Mouse (Mus musculus) limb, embryonic 15.5 days (tissue): ENCODE measurements around the gene Ncor2. TPM values are rescaled to one million over a fixed set of nuclear protein-coding genes. Genes with fewer than 3 reads are reported as not detected.

Experiments used
- ATAC-seq: fragments of 200-750 bp; cut with Nextera tagmentation; 2 replicates; pipeline ENCODE4 v1.8.0; 2017; ENCODE audit warnings: low read depth, moderate TSS enrichment; ENCODE audit not compliant: insufficient number of reproducible peaks, low FRiP score, low TSS enrichment
- H3K27ac ChIP-seq: fragments of 300-500 bp; sonication (generic); 2 replicates; pipeline ENCODE4 v1.5.1; 2015; ENCODE audit warnings: moderate library complexity, mild to moderate bottlenecking, inconsistent platforms
- H3K27me3 ChIP-seq: fragments of 300-500 bp; sonication (generic); 2 replicates; pipeline ENCODE4 v1.6.1; 2015; ENCODE audit warnings: inconsistent platforms
- H3K36me3 ChIP-seq: fragments of 300-500 bp; sonication (generic); 2 replicates; pipeline ENCODE4 v1.6.1; 2015; ENCODE audit warnings: inconsistent platforms
- H3K4me1 ChIP-seq: fragments of 300-500 bp; sonication (generic); 2 replicates; pipeline ENCODE4 v1.6.1; 2015; ENCODE audit warnings: inconsistent platforms
- H3K4me2 ChIP-seq: fragments of 300-500 bp; sonication (generic); 2 replicates; pipeline ENCODE4 v1.6.1; 2015; ENCODE audit warnings: mild to moderate bottlenecking, inconsistent platforms
- H3K4me3 ChIP-seq: fragments of 300-500 bp; sonication (generic); 2 replicates; pipeline ENCODE4 v1.5.1; 2015; ENCODE audit warnings: mild to moderate bottlenecking, inconsistent platforms
- H3K9ac ChIP-seq: fragments of 300-500 bp; sonication (generic); 2 replicates; pipeline ENCODE4 v1.6.1; 2015; ENCODE audit warnings: inconsistent platforms
- H3K9me3 ChIP-seq: fragments of 300-500 bp; sonication (generic); 2 replicates; pipeline ENCODE4 v1.6.1; 2016; ENCODE audit warnings: inconsistent platforms
- WGBS: fragments of 180-500 bp; shearing (Covaris S2); methylation state at CpG from one replicate; pipeline ENCODE4 v1.1.7; 2015; 5-methylcytosine and 5-hydroxymethylcytosine counted together
- polyA plus RNA-seq: library from polyadenylated mRNA; unstranded; fragments of >200 nt; fragmentation: Nextera tagmentation; extraction: Ambion mirVana; gene quantifications from 2 replicates; pipeline ENCODE4 v1.2.1, GENCODE M21; 2015

Gene Ncor2
- polyA plus RNA-seq, 1 experiment from 2014 or later: 32.7 TPM

DNA sequence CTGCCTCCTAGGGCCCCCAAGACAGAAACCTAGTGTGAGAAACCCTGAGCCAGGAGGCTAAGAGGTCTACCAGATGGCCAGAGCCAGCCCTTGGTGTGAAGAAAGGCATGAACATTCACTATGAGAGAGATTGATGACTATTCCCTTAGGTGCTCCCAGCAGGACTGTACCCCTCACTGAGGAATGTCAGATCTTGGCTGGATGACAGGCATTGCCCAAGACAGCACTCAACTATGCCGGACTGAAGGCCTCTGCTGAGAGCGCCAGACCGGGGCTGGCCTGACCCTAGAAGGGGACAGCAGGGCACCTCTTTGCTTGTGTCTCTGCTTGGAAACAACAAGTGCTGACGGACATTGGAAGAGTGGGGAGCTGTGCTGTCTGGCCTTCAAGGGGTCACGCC is 159.9 kb downstream of the Ncor2 start:
- Histone ChIP-seq H3K9me3 (no peaks in the 10 kb centered on the region), H3K27ac (no peak overlapping the region)

DNA sequence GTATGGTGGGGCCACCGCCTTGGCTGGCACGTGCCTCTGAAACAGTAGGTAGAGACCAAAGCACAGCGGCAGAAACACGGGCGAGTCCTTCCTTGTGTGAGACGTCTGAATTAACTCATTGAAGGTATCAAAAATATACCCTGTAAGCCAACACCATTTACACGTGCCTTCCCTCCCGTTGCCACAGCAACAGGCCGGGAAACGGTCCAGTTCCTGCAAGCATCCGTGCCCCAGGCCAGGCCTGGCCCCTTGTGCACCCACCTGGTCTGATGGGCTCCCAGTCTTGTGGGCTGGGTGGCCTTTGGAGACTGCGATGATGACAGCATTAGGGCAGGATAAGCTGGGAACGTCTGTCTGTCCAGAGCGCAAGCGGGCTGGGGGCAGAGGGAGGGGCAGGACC is 161.7 kb downstream of the Ncor2 start:
- no peak for ATAC-seq
- Histone ChIP-seq H3K27me3 (no peaks in the 10 kb centered on the region), H3K4me2 (no peak overlapping the region), H3K9me3 (no peaks in the 10 kb centered on the region), H3K4me3 (no peak overlapping the region), H3K9ac (no peak overlapping the region), H3K27ac (peak overlapping the region; percentile 17), H3K4me1 (peaks cover 19% of the 10 kb centered on the region), H3K36me3 (peaks cover 96% of the 10 kb centered on the region)
- WGBS: 46% methylated on average over 15 of the region's 15 CpGs

More for the DNA sequence above, 159.9 kb downstream of the Ncor2 start:
- Histone ChIP-seq H3K4me1 (peaks cover 19% of the 10 kb centered on the region), H3K4me2 (no peak overlapping the region), H3K27me3 (no peaks in the 10 kb centered on the region), H3K9ac (no peak overlapping the region), H3K36me3 (peaks cover 96% of the 10 kb centered on the region), H3K4me3 (no peak overlapping the region)
- ATAC-seq: no peak
- WGBS: 86% methylated on average over 5 of the region's 5 CpGs

DNA sequence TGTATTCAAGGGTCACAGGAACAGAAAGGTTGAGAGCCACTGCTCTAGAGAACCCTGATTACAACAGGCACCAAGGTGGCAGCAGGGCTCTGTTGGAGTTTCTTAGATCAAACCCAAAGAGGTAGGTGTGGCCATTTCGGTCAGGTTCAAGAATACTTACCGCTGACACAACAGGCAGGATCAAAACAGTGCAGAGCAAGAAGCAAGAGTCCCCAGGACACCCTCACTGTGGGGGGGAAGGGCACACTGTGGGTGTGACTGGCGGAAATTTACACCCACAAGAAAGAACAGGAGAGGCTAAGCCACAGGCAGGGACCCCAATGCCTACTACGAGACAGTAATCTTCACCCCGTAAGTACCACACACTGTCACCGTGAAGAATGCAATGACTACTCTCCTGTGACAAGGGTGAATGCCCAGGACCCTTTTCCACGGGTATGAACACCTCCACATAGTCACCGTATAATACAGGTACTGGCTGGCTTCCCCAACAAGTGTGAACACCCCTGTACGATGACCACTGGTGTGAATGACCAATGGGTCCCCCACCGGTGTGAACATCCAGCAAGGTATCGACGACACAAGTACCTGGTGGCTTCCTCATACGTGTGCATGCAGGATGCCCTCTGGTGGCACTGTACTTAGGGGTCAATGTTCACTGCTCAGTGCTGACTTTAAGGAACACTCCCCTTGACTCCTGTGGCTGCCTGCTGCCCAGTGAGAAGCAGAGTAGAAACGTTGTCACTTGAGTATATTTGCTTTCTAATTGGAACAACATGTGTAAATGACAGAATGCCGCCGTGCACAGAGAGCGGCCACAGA is 162.4 kb downstream of the Ncor2 start:
- no peak overlapping the region for H3K4me3 ChIP-seq
- no peak overlapping the region for H3K9ac ChIP-seq
- H3K27me3 ChIP-seq: no peaks in the 10 kb centered on the region
- peak overlapping the region; percentile 3; the same call in 1 of the 2 replicates for H3K27ac ChIP-seq
- 74% methylated on average over 17 of the region's 17 CpGs for WGBS
- ATAC-seq: no peak
- peaks cover 95% of the 10 kb centered on the region for H3K36me3 ChIP-seq
- no peaks in the 10 kb centered on the region for H3K9me3 ChIP-seq
- H3K4me2 ChIP-seq: no peak overlapping the region
- H3K4me1 ChIP-seq: peaks cover 19% of the 10 kb centered on the region

DNA sequence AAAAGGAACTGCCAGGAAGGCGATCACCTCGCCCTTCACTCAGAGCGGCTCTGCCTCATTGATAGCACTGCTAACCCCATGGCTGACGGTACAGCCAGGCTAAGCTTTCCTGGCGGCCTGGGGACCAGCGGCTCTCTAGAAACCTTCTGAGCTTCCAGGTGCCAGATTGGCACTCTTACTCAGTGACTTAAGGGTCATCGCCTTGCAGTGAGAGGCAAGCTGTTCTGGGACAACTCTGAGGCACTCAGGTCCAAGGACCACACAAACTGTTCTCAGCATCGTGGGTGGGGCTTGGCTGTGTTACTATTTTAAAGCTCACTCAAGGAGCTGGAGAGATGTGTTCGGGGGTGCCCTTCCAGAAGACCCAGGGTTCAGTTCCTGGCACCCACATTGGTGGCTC is 163.4 kb downstream of the Ncor2 start:
- H3K27ac ChIP-seq: 0 out of 2 replicates have a peak overlapping the region, but pooled peaks have one; percentile 1
- no peak overlapping the region for H3K4me3 ChIP-seq
- no peak for ATAC-seq
- H3K4me2 ChIP-seq: no peak overlapping the region
- H3K36me3 ChIP-seq: peaks cover 93% of the 10 kb centered on the region
- WGBS: 82% methylated on average over 9 of the region's 9 CpGs
- H3K9me3 ChIP-seq: no peaks in the 10 kb centered on the region
- no peaks in the 10 kb centered on the region for H3K27me3 ChIP-seq
- H3K4me1 ChIP-seq: peaks cover 21% of the 10 kb centered on the region
- H3K9ac ChIP-seq: no peak overlapping the region

DNA sequence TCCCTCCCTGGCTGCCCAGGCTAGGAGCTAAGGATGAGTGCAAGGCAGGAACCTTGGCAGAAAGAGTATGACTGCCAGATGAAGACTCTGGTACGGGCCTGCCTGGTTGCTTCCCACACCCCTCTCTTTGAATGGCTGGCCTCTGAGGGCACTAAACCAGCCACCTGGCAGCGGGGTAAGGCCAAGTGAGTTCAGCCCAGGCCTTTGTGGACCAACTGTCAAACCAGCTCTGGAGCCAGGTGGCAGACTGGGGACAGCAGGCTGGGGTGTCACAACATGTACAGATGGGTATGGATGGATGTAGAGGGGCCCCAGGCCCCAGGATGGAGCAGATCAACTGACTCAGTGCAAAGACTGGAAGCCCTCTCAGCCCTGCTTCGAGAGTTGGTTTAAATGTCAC is 164.0 kb downstream of the Ncor2 start:
- Histone ChIP-seq H3K36me3 (peaks cover 93% of the 10 kb centered on the region), H3K4me1 (peaks cover 21% of the 10 kb centered on the region), H3K4me2 (no peak overlapping the region), H3K27me3 (no peaks in the 10 kb centered on the region), H3K4me3 (no peak overlapping the region), H3K9ac (no peak overlapping the region), H3K27ac (0 out of 2 replicates have a peak overlapping the region, but pooled peaks have one; percentile 17), H3K9me3 (no peaks in the 10 kb centered on the region)
- 85% methylated on average over 3 of the region's 3 CpGs for WGBS
- no peak for ATAC-seq

DNA sequence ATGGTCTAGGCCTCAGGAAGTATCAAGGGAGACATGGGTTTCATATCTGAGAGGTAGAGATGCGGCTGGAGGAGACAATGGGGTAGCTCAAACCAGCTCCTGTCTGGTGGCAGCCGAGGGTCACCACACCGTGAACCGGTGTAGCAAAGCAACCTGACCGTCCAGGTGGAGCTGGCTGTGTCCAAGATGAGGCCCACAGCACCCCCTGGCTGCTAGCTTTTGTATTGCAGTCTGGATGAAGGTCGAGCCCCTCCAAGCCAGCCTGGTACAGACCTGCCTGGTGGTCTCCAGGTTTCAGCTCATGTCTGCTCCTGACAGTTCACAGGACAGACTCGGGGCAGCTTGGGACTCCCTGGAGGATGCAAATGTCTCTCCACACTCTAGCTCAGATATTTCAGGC is 164.5 kb downstream of the Ncor2 start:
- no peaks in the 10 kb centered on the region for H3K27me3 ChIP-seq
- no peak overlapping the region for H3K4me3 ChIP-seq
- H3K36me3 ChIP-seq: peaks cover 94% of the 10 kb centered on the region
- ATAC-seq: no peak
- 0 out of 2 replicates have a peak overlapping the region, but pooled peaks have one; percentile 17 for H3K27ac ChIP-seq
- H3K9ac ChIP-seq: no peak overlapping the region
- H3K4me1 ChIP-seq: peaks cover 22% of the 10 kb centered on the region
- no peak overlapping the region for H3K4me2 ChIP-seq
- no peaks in the 10 kb centered on the region for H3K9me3 ChIP-seq
- 52% methylated on average over 7 of the region's 7 CpGs for WGBS

DNA sequence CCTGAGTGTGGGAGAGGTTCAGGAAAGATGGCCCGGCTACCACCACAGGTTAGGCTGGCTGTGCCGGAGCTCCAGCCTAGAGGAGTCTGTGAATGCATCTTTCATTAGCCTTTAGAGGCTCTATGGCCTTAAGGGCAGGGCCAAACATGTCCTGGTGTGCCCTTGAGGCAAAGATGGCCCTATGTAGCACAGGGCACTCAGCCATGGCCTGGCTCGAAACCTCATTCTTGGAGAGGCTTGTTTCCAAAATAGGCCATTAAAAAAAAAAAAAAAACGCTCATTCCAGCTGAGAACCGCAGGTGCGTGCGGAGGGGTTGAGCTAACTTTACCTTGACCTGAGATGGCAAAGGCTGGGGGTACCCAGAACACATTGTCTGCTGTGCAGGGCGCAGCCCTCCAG is 167.4 kb downstream of the Ncor2 start:
- Histone ChIP-seq H3K27me3 (no peaks in the 10 kb centered on the region), H3K4me1 (peaks cover 29% of the 10 kb centered on the region), H3K9ac (no peak overlapping the region), H3K9me3 (no peaks in the 10 kb centered on the region), H3K4me3 (no peak overlapping the region), H3K4me2 (no peak overlapping the region), H3K27ac (peak overlapping the region; percentile 14; the same call in 1 of the 2 replicates), H3K36me3 (peaks cover 68% of the 10 kb centered on the region)
- WGBS: 88% methylated on average over 8 of the region's 8 CpGs
- no peak for ATAC-seq

DNA sequence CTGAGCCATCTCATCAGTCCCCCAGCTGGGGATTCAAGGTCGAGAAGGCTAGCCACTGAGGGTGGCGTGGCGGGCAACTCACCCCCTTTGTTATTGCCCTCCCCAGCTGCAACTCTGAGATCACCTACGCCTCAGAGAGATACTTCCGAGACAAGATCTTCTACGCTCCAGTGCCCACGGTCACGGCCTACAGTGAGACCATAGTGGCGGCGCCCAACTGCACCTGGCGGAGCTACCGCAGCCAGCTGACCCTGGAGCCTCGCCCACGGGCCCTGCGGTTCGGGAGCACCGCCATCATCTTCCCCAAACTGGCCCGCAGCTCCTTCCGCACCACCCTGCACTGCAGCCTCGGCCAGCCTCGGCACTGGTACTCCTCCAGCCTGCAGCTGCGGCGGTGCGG is 167.9 kb downstream of the Ncor2 start:
- Histone ChIP-seq H3K4me3 (no peak overlapping the region), H3K27me3 (no peaks in the 10 kb centered on the region), H3K27ac (peak overlapping the region; percentile 14; the same call in 1 of the 2 replicates), H3K9me3 (no peaks in the 10 kb centered on the region), H3K36me3 (peaks cover 63% of the 10 kb centered on the region), H3K4me2 (no peak overlapping the region), H3K9ac (no peak overlapping the region), H3K4me1 (peaks cover 33% of the 10 kb centered on the region)
- 88% methylated on average over 24 of the region's 24 CpGs for WGBS
- ATAC-seq: no peak

DNA sequence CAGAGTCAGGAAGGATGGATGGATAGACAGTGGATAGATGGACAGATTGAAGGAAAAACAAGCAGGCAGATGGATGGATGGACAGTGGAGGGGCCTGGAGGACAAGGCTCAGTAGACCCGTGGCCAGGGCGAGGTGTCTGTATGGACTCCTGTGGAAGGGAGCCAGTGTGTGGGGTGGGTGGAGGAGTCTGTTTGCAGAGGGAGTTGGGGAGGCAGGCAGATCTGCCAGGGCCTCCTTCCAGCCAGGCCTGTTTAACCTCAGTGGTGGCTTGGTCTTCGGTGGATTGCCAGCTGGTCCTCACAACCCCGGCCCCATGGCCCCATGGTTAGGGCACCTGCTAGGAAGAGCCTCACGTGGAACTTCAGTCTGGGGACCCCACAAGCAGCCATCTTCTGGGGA is 172.1 kb downstream of the Ncor2 start:
- H3K4me3 ChIP-seq: peak overlapping the region; percentile 61; the same call in 1 of the 2 replicates
- no peaks in the 10 kb centered on the region for H3K9me3 ChIP-seq
- 59% methylated on average over 5 of the region's 5 CpGs for WGBS
- peak overlapping the region; percentile 77 for H3K4me2 ChIP-seq
- peaks cover 23% of the 10 kb centered on the region for H3K36me3 ChIP-seq
- no peak overlapping the region for H3K9ac ChIP-seq
- peak overlapping the region; percentile 72 for H3K27ac ChIP-seq
- H3K4me1 ChIP-seq: peaks cover 68% of the 10 kb centered on the region
- ATAC-seq: no peak
- H3K27me3 ChIP-seq: peaks cover 8% of the 10 kb centered on the region

DNA sequence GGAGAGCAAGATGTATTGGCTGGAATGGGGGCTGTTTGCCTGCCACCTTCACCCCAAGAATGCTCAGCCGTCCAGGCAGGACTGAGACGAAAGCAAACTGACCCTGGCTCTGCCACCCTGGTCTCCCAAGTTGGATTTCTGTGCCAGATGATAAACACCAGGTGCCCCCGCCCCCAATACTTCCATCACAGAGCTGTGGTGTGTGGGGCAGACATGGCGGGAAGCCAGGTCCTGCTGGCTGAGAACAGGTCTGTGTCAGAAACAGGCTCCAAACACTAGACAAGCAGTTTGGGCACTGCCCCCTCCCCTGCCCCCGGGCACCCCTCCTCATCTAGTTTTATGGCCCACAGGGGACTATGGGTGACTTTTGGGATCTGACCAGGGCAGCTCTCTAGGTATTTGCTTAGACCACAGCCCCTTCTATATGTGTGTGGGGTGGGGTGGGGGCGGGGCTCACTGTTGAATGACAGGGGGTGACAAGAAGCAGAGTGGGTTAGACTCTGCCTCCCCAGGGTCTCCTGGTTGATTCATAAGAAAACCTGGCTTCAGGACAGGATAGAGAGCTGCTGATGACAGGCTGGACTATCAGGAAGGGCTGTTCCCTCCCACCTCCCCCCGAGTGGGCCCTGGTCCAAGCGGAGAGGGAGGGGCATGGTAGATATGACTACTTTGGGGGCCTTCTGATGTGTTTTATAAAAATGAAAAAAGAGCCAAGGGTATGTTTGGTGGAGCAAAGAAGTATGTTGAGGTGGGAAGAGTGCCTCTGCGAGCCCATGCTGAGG is 173.0 kb downstream of the Ncor2 start:
- Histone ChIP-seq H3K9ac (no peak overlapping the region), H3K4me3 (peak overlapping the region; percentile 61), H3K27me3 (peaks cover 8% of the 10 kb centered on the region), H3K4me2 (peak overlapping the region; percentile 77), H3K4me1 (peaks cover 65% of the 10 kb centered on the region), H3K27ac (peak overlapping the region; percentile 72), H3K36me3 (peaks cover 15% of the 10 kb centered on the region), H3K9me3 (no peaks in the 10 kb centered on the region)
- ATAC-seq: no peak
- 40% methylated on average over 9 of the region's 9 CpGs for WGBS

DNA sequence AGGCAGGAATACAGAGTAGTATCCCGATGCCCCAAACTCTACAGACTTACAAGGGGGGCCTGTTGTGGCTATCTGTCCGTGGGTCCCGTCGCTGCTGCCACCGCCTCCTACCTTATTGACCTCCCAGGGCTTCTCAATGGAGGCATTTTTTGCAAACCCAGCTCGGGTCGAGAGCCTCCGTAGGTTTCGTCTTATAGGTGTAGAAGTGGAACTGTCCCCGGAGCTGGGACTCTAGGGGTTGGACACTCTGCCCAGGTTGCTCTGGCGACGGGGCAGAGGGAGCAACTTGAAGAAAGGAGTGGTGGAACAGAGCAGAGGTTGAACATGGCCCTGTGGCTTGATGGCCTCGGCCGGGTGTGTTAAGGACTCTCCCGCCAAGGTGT is 175.2 kb downstream of the Ncor2 start:
- H3K4me2 ChIP-seq: peak overlapping the region; percentile 77
- peaks cover 8% of the 10 kb centered on the region for H3K27me3 ChIP-seq
- peaks cover 71% of the 10 kb centered on the region for H3K4me1 ChIP-seq
- H3K27ac ChIP-seq: peak overlapping the region; percentile 72
- H3K4me3 ChIP-seq: peak overlapping the region; percentile 61
- 9% methylated on average over 15 of the region's 15 CpGs for WGBS
- no peaks in the 10 kb centered on the region for H3K9me3 ChIP-seq
- ATAC-seq: no peak
- H3K9ac ChIP-seq: peak overlapping the region; percentile 57
- H3K36me3 ChIP-seq: no peaks in the 10 kb centered on the region
